Mouse (Mus musculus): ENCODE results near the gene Rai14. TPM values are rescaled to one million over a fixed set of nuclear protein-coding genes. Genes with fewer than 3 reads are reported as not detected.

Gene Rai14
- polyA plus RNA-seq, 1 experiment: 2.1 TPM

DNA sequence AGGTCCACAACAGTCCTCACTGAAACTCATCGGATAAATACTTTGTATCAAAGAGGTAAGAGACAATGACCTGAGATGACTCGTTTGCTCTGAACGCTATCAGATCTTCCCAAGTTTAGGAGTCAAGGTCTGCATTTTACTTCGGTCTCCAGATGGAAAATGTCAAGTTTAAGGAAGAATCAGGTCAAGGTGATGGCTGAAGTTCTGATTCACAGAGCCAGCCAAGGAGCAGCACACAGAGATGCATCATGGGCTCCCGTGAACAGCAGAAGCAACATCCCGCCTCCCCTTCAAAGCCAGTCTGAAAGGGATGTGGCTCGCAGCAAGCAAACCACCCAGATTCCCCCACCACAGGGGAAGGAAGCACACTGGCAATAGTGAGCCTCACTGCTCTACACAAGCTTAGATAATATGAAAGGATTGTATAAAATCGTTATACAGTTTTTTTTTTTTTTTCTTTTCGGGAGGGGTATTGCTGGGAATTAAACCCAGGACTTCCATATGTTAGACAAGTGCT lies 30.7 kb downstream of the Rai14 start:
- H3K27me3 ChIP-seq (ENCODE audit: control insufficient read depth, insufficient read depth, low read length): no peaks in the 10 kb centered on the region
- H3K27ac ChIP-seq (ENCODE audit: insufficient read depth, low read depth, low read length): no peak overlapping the region
- peaks cover 25% of the 10 kb centered on the region for H3K4me1 ChIP-seq (ENCODE audit: control insufficient read depth, insufficient read depth, insufficient read length, low read length)
- WGBS: 92% methylated on average over 9 of the region's 9 CpGs
- no peaks in the 10 kb centered on the region for H3K36me3 ChIP-seq (ENCODE audit: control insufficient read depth, insufficient read depth, low read length)
- no peak overlapping the region for H3K4me3 ChIP-seq (ENCODE audit: low read depth, low read length)
- no peak for TF ChIP-seq POLR2A (IDR thresholded peaks at IDR 0.05; ENCODE audit: low read depth, low read length)
- TF ChIP-seq CTCF (IDR thresholded peaks at IDR 0.05; ENCODE audit: extremely low read depth, insufficient read length, insufficient replicate concordance, low read depth, low read length): no peak

GRCm38 (mm10) chr15:10680514-10680913 lies 33.9 kb downstream of the Rai14 start:
- TF ChIP-seq CTCF (IDR thresholded peaks at IDR 0.05; ENCODE audit: extremely low read depth, insufficient read length, insufficient replicate concordance, low read depth, low read length): no peak
- TF ChIP-seq POLR2A (IDR thresholded peaks at IDR 0.05; ENCODE audit: low read depth, low read length): no peak
- no peaks in the 10 kb centered on the region for H3K27me3 ChIP-seq (ENCODE audit: control insufficient read depth, insufficient read depth, low read length)
- 72% methylated on average over 5 of the region's 5 CpGs for WGBS
- H3K4me1 ChIP-seq (ENCODE audit: control insufficient read depth, insufficient read depth, insufficient read length, low read length): peaks cover 12% of the 10 kb centered on the region; the same call in 1 of the 2 replicates
- no peak overlapping the region for H3K27ac ChIP-seq (ENCODE audit: insufficient read depth, low read depth, low read length)
- H3K4me3 ChIP-seq (ENCODE audit: low read depth, low read length): no peak overlapping the region
- H3K36me3 ChIP-seq (ENCODE audit: control insufficient read depth, insufficient read depth, low read length): no peaks in the 10 kb centered on the region

DNA sequence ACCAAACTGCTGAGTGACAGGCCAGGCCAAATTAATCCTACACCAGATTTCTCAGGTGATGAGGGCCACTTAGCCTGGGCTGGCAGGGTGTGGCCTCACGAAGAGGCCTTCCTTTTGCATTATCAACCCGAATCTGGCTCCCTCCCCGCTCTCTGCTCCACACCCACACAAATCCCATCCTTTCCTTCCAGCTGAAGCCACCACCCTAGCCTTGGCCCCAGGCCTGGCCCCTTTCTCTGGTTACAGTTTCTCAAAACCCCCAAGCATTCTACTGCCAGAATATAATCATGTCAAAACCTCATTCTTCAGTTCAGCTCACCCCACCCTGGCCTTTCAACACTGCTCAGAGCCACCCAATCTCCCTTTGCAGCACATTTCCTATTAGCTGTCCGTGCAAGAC lies 34.9 kb downstream of the Rai14 start:
- Histone ChIP-seq H3K36me3 (ENCODE audit: control insufficient read depth, insufficient read depth, low read length) (no peaks in the 10 kb centered on the region), H3K4me3 (ENCODE audit: low read depth, low read length) (no peak overlapping the region), H3K27me3 (ENCODE audit: control insufficient read depth, insufficient read depth, low read length) (no peaks in the 10 kb centered on the region), H3K27ac (ENCODE audit: insufficient read depth, low read depth, low read length) (no peak overlapping the region), H3K4me1 (ENCODE audit: control insufficient read depth, insufficient read depth, insufficient read length, low read length) (peaks cover 9% of the 10 kb centered on the region; the same call in 1 of the 2 replicates)
- TF ChIP-seq POLR2A (IDR thresholded peaks at IDR 0.05; ENCODE audit: low read depth, low read length) (no peak), CTCF (IDR thresholded peaks at IDR 0.05; ENCODE audit: extremely low read depth, insufficient read length, insufficient replicate concordance, low read depth, low read length) (no peak)
- 53% methylated on average over 4 of the region's 4 CpGs for WGBS

- Histone ChIP-seq H3K36me3 (ENCODE audit: control insufficient read depth, insufficient read depth, low read length) (no peaks in the 10 kb centered on the region), H3K4me3 (ENCODE audit: low read depth, low read length) (no peak overlapping the region), H3K4me1 (ENCODE audit: control insufficient read depth, insufficient read depth, insufficient read length, low read length) (peaks cover 9% of the 10 kb centered on the region; the same call in 1 of the 2 replicates), H3K27me3 (ENCODE audit: control insufficient read depth, insufficient read depth, low read length) (no peaks in the 10 kb centered on the region), H3K27ac (ENCODE audit: insufficient read depth, low read depth, low read length) (no peak overlapping the region)
- TF ChIP-seq POLR2A (IDR thresholded peaks at IDR 0.05; ENCODE audit: low read depth, low read length) (no peak), CTCF (IDR thresholded peaks at IDR 0.05; ENCODE audit: extremely low read depth, insufficient read length, insufficient replicate concordance, low read depth, low read length) (no peak)
- WGBS: 64% methylated on average over 5 of the region's 5 CpGs
Measured at GRCm38 (mm10) chr15:10675801-10676200, 38.6 kb downstream of the Rai14 start.

DNA sequence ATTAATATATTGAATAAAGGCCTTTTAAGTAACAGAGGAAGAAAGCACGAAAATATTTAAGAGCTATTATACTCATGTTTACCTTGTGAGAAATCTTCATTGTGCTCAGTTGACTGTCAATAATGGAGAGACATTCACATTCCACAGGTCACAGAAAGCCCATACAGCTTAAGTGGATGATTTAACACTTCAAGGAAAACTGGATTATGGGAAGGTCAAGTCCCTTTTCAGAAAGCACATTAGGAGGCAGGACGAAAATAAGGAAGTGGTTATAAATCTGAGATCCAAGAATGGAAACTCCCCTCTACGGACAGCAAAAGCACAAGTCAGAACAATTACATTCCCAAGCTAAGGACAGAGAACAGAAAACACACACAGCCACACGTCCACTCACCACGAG lies 41.5 kb downstream of the Rai14 start:
- no peak overlapping the region for H3K4me3 ChIP-seq (ENCODE audit: low read depth, low read length)
- TF ChIP-seq POLR2A (IDR thresholded peaks at IDR 0.05; ENCODE audit: low read depth, low read length): no peak
- TF ChIP-seq CTCF (IDR thresholded peaks at IDR 0.05; ENCODE audit: extremely low read depth, insufficient read length, insufficient replicate concordance, low read depth, low read length): no peak
- H3K27me3 ChIP-seq (ENCODE audit: control insufficient read depth, insufficient read depth, low read length): no peaks in the 10 kb centered on the region
- H3K36me3 ChIP-seq (ENCODE audit: control insufficient read depth, insufficient read depth, low read length): no peaks in the 10 kb centered on the region
- no peak overlapping the region for H3K27ac ChIP-seq (ENCODE audit: insufficient read depth, low read depth, low read length)
- WGBS: 68% methylated on average over 5 of the region's 5 CpGs
- H3K4me1 ChIP-seq (ENCODE audit: control insufficient read depth, insufficient read depth, insufficient read length, low read length): no peaks in the 10 kb centered on the region

- H3K4me1 ChIP-seq (ENCODE audit: control insufficient read depth, insufficient read depth, insufficient read length, low read length): no peaks in the 10 kb centered on the region
- no peak for TF ChIP-seq CTCF (IDR thresholded peaks at IDR 0.05; ENCODE audit: extremely low read depth, insufficient read length, insufficient replicate concordance, low read depth, low read length)
- TF ChIP-seq POLR2A (IDR thresholded peaks at IDR 0.05; ENCODE audit: low read depth, low read length): no peak
- no peak overlapping the region for H3K4me3 ChIP-seq (ENCODE audit: low read depth, low read length)
- 40% methylated on average over 4 of the region's 4 CpGs for WGBS
- no peak overlapping the region for H3K27ac ChIP-seq (ENCODE audit: insufficient read depth, low read depth, low read length)
- no peaks in the 10 kb centered on the region for H3K36me3 ChIP-seq (ENCODE audit: control insufficient read depth, insufficient read depth, low read length)
- no peaks in the 10 kb centered on the region for H3K27me3 ChIP-seq (ENCODE audit: control insufficient read depth, insufficient read depth, low read length)
Measured at GRCm38 (mm10) chr15:10671868-10672267, 42.6 kb downstream of the Rai14 start.

DNA sequence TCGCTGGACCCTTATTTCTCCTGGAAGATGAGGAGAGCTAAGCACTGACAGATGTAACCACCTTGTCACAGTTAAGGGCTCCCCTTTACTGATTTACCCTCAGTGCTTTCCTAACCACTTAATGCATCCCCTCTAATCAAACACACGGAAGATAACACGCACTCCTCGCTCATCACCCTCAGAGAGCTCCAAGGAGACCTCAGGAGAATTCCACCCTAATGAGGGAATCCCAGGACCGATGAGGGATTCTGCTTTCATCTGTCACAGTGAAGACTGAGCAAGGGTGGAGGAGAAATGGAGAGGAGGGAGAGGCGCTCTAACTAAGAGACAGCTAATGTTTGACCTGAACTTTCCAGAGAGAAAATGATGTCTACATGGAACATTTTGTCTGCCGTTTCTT lies 44.3 kb downstream of the Rai14 start:
- Histone ChIP-seq H3K36me3 (ENCODE audit: control insufficient read depth, insufficient read depth, low read length) (no peaks in the 10 kb centered on the region), H3K27me3 (ENCODE audit: control insufficient read depth, insufficient read depth, low read length) (no peaks in the 10 kb centered on the region), H3K27ac (ENCODE audit: insufficient read depth, low read depth, low read length) (no peak overlapping the region), H3K4me1 (ENCODE audit: control insufficient read depth, insufficient read depth, insufficient read length, low read length) (no peaks in the 10 kb centered on the region), H3K4me3 (ENCODE audit: low read depth, low read length) (no peak overlapping the region)
- whole genome bisulfite sequencing: 90% methylated on average over 7 of the region's 7 CpGs
- TF ChIP-seq POLR2A (IDR thresholded peaks at IDR 0.05; ENCODE audit: low read depth, low read length) (no peak), CTCF (IDR thresholded peaks at IDR 0.05; ENCODE audit: extremely low read depth, insufficient read length, insufficient replicate concordance, low read depth, low read length) (no peak)

Measured in small intestine, adult 2 months (tissue).